Mouse (Mus musculus): ENCODE results near the gene Adam8.

GRCm38 (mm10) chr7:140004666-140005065 lies 12.3 kb upstream of the Adam8 start:
- TF ChIP-seq CTCF (IDR thresholded peaks at IDR 0.05; ENCODE audit: extremely low read depth, insufficient read length, insufficient replicate concordance, low read depth, low read length) (no peak), POLR2A (IDR thresholded peaks at IDR 0.05; ENCODE audit: low read depth, low read length) (no peak)

Data from small intestine, adult 2 months (tissue).